Mouse (Mus musculus) splenic B cell, adult 2 months (primary cell): ENCODE results near the gene Mical1.

Source experiments
- DNase-seq: peaks from one replicate; pipeline ENCODE4 v3.0.0-alpha.2; 2011; ENCODE audit warnings: low read depth, low spot score
- H3K27me3 ChIP-seq: 2 replicates; pipeline ENCODE4 v1.6.1; 2012; ENCODE audit warnings: mild to moderate bottlenecking, low read length, moderate library complexity, mixed read lengths; ENCODE audit not compliant: control insufficient read depth, poor library complexity, insufficient read depth, severe bottlenecking
- H3K36me3 ChIP-seq: 2 replicates; pipeline ENCODE4 v1.6.1; 2012; ENCODE audit warnings: mild to moderate bottlenecking, low read length, moderate library complexity, mixed read lengths; ENCODE audit not compliant: control insufficient read depth, poor library complexity, insufficient read depth, severe bottlenecking

The Mical1 gene

GRCm38 (mm10) chr10:41523386-41523785, 47.3 kb downstream of the Mical1 start:
- Histone ChIP-seq H3K36me3 (peaks cover 11% of the 10 kb centered on the region), H3K27me3 (no peaks in the 10 kb centered on the region)
- DNase-seq = peak; percentile 38

DNA sequence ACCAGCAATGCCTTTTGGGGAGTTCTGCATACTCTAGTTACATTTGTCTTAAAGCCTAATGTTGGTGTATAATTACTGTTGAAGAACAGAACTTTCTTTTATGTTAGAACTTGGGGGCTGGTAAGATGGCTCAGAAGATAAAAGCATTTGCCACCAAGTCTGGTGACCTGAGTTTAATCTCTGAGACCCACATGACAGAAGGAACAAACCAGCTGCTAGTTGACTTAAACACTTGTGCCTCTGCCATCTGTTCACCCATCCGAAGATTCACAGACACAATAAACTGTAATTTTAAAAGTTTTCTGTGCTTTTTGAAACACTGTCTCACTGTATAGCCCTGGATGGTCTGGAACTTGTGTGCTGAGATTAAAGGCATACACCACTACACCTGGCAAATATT, 49.6 kb downstream of the Mical1 start:
- peaks cover 14% of the 10 kb centered on the region for H3K36me3 ChIP-seq
- DNase-seq = no peak
- H3K27me3 ChIP-seq = no peaks in the 10 kb centered on the region

DNA sequence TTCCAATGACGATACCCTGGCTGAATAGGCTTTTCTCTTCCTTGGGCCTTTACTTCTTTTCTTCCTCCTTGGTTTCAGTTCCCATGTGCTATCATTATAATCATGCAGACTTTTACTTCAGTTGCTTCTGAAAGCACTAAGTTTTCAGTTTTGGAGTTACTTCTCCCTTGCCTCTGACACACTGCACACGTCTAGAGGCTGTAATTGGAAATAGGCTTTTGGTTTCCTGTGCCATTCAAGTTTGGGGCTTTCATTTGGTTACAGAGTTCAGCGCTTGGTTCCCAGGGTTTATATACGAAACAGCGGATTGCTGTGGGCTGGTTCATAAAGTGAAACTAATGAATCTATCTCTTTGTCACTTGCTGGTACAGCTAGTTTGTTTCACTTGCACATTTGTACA, 53.9 kb downstream of the Mical1 start:
- peak; percentile 46 for DNase-seq
- Histone ChIP-seq H3K36me3 (peaks cover 11% of the 10 kb centered on the region), H3K27me3 (no peaks in the 10 kb centered on the region)

DNA sequence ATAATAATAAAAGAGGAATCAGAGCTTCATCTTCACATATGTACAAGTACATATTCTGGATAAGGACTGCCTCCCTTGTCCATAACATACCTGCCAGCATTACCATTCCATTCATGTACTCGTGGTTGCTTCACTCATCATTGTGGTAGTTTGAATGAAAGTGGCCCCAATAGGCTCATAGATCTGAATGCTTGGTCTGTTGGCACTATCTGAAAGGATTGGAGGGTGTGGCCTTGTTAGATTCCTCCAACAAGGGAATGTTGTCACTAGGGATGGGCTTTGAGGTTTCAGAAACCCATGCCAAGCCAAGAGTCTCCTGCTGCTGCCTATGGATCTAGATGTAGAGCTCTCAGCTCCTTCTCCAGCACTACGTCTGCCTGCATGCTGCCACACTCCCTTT, 59.9 kb downstream of the Mical1 start:
- no peaks in the 10 kb centered on the region for H3K27me3 ChIP-seq
- H3K36me3 ChIP-seq = peaks cover 1% of the 10 kb centered on the region; the same call in 1 of the 2 replicates
- no peak for DNase-seq
